Mouse (Mus musculus) spleen, embryonic (tissue): ENCODE data around the gene Os9.
"Not testable (repeated sequence)": the region's sequence is repeated elsewhere in the genome, so short reads cannot be mapped to it uniquely, and the experiment has no call there.

Experiments
- CTCF ChIA-PET: fragments of 350-600 bp; sonication (Branson Sonifier 250); formaldehyde crosslinking; loops from one replicate; lab custom pipeline; 2022; lab: Charles Lee

The Os9 gene

DNA sequence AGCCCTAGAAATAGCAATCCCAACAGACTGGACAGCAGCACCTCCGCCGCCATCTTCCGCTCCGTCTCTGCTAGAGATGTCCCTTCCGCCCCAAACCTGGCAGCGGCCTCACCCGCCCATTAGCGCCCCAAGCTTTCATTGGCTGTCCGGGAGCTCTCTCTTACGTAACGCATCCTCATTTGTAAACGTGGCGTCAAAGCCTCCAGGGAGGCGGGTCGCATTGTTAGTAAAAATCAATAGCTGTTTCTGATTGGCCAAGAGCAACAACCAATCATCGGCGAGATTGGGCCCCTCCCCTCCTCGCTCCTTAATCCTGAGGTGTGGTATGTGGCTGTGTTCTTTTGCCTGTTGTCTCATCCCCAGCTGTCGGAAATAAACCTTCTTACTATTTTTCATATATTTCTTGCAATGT lies at the start of gene Os9:
TSS of gene Os9 (minus strand) at position 66 of the 412 bp plus-strand sequence.
- CTCF ChIA-PET: no interaction called here

DNA sequence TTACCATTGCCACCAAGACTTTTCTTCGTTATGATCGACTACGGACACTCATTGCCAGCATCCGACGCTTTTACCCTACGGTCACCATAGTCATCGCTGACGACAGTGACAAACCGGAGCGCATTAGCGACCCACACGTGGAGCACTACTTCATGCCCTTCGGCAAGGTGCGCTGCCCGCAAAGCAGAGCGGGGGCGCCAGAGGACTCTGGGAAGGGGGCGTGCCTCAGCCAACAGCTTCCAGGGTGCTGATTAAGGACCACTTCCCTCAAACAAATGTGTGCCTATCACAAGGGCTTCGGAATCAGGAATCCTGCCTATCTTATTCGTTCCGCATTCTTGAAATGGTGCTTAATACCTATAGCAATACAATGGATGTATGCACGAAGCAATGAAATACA lies 49.1 kb upstream of the Os9 start:
- CTCF ChIA-PET: interaction anchor here (0.6 to 1.8 kb wide), 4 partner anchors 15 to 1227 kb away, joined by 3 to 11 read pairs (median 5); no protein-coding TSS in a partner anchor

DNA sequence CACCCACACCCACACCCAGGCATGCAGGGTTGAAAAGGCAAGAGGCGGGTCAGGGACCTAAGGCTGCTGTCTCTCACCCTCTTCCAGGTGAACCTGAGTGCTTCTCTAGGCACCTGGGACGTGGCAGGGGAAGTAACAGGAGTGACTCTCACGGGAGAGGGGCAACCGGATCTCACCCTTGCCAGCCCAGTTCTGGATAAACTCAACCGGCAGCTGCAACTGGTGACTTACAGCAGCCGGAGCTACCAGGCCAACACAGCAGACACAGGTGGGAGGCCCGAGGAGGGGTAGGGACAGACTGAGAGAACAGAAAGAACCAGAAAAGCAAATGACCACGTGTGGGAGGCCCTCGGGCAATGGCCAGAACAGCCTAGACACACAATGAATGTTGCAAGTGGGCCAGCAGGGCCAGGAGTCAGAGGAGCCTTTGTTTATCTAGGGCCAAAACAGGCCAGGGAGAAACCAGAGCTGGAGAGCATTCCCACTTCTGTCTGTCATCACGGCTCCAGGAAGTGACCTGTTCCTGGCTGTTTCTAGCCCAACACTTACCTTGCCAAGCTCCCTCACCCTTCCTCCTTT lies 46.8 kb upstream of the Os9 start:
- CTCF ChIA-PET: interaction anchor here (1.0 kb wide), 1 partner anchor 20 kb away, joined by 4 read pairs; no protein-coding TSS in a partner anchor

DNA sequence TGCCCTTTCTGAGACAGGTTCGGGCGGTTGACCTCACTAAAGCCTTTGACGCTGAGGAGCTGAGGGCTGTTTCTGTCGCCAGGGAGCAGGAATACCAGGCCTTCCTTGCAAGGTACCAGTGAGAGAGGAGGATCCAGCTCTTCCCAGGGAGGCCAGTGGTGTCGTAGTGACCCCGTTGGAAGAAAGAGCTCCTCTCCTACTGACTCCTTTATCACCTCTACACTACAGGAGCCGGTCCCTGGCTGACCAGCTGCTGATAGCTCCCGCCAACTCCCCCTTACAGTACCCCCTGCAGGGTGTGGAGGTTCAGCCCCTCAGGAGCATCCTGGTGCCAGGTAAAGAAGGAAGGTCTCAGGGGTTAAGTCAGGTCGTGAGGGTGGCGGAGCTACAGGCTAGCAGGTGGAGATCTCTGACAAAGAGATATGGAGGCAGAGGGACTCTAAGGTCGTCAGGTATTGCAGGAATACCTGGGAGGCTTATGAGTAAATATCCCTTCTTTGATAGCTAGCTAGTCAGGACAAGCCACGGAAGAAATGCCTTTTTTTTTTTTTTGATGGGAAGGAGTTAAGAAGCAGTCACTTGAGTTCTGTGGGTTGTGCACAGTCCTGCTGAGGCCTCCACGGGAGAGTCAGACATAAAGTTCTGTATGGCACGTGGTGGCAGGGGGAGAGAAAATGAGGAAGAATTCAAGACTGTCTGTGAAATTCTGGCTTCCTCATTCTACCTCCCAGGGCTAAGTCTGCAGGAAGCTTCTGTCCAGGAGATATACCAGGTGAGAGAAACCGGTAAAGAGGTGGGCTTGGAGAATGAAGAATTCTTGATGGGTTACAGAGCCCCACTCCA lies 46.1 kb upstream of the Os9 start:
- CTCF ChIA-PET: interaction anchor here (0.6 kb wide), 1 partner anchor 23 kb away, joined by 4 read pairs; no protein-coding TSS in a partner anchor

DNA sequence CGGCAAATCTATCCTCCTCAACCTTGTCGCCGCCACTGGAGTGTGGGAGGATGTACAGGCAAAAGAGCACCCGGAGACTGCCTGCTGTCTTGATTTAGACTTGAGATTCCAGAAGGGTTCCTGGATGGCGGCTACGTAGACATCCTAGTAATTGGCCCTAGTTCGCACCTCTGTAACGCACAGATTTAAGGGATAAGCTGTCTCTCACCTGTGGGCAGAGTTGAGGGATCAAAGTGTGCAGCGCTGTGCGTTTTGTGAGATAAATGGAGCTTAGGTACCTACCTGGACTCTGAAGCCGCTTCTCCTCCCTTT lies 45.4 kb upstream of the Os9 start:
- CTCF ChIA-PET: interaction anchor here (0.6 kb wide), 2 partner anchors 23 to 63 kb away, joined by 3 to 4 read pairs; no protein-coding TSS in a partner anchor

DNA sequence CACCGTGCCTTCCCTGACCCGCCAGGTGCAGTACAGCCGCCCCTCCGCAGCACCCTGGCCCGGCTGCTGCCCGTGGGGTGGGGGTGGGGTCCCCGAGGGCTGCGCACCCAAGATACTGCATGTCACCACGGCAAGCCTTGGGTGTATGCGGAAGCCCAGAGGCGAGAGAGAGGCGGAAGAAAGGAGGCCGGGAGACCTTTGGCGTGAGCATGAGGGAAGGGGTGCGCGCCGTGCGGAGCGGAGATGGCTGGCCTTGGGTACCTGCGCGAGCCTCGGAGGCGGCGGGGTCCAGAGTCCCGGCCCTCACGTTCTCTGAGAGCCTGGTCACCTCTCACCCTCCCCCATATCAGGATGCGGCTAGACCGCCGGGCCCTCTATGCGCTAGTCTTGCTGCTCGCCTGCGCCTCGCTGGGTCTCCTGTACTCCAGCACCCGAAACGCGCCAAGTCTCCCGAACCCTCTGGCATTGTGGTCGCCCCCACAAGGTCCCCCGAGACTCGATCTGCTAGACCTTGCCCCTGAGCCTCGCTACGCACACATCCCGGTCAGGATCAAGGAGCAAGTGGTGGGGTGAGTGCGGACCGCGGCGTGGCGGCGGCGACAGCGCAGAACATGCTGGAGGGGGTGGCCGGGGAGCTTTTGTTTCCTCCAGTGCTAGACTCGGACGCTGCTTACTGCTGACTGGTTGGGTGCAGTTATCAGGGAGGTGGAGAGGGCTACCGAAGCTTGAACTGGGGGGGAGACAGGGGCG lies 44.9 kb upstream of the Os9 start:
- CTCF ChIA-PET: interaction anchor here (0.6 kb wide), 2 partner anchors 22 to 64 kb away, joined by 3 to 4 read pairs; no protein-coding TSS in a partner anchor

DNA sequence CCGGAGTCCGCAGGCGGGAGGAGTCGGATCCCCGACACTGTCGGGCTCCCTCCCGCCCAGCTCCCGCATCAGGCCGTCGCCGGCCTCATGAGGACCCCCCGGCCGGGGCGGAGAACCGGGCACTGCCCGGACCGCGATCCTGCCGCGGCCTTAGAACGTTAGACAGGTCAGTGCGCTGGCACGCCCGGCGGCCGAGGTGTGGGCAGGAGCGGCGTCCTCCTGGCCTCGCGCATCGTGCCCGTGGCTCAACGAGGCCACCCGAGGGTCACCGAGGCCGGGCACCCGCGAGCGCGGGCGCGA lies 44.4 kb upstream of the Os9 start:
- CTCF ChIA-PET: no interaction called here

DNA sequence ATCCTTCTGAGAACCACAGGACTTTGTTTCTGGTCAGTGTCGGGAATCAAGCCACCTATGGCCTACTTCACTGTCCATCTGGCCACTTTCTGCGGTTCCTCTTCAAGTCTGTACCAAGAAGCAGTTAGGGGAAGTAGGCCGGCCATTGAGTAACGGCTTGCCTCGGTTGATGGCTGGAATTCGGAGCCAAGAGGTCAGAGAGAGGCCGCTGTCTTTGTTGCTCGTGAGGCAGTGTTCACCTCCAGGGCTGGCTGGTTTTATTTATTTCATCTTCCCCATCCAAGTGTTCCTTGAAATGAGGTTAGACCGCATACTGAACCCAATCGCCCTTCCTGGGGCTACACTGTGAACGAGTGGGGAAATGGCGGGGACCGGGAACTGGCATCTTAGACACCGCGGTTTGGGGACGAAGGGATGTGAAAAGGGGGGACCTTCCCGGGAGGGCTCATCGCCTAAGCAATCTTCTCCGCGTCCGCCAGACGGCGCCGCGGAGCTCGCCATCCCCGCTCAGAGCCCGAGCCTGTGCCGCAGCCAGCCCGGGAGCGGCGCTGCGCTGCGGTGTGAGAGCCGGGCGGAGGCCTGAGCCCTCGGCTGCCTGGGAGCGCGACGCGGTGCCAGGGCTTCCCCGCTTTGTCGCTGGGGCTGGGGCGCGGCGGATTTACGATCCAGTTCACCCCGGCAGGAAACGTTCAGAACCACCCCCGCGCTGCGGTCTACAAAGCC lies 43.9 kb upstream of the Os9 start, which contains the start of gene B4galnt1:
TSS of gene B4galnt1 (plus strand) at position 595 of the 723 bp plus-strand sequence.
- CTCF ChIA-PET: interaction anchor here (0.6 kb wide), 1 partner anchor 19 kb away, joined by 3 read pairs; no protein-coding TSS in a partner anchor

DNA sequence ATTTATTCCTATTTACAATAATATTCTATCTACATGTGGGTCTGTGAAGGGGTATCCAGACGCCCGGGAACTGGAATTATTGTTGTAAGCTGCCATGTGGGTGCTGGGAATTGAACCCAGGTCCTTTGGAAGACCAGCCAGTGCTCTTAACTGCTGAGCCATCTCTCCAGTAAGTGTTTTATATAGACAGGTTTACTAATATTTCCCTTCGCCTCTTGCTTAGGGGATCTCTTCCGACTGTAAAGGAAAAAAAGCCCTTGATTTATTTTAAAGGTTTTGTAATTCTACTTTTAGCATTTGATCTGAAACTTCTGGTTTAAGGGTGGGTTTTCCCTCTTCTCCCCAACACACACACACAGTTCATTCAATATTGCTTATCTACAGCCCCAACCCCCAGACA lies 43.3 kb upstream of the Os9 start:
- CTCF ChIA-PET: interaction anchor here (0.6 kb wide), 2 partner anchors 19 to 31 kb away, joined by 3 to 4 read pairs; no protein-coding TSS in a partner anchor

DNA sequence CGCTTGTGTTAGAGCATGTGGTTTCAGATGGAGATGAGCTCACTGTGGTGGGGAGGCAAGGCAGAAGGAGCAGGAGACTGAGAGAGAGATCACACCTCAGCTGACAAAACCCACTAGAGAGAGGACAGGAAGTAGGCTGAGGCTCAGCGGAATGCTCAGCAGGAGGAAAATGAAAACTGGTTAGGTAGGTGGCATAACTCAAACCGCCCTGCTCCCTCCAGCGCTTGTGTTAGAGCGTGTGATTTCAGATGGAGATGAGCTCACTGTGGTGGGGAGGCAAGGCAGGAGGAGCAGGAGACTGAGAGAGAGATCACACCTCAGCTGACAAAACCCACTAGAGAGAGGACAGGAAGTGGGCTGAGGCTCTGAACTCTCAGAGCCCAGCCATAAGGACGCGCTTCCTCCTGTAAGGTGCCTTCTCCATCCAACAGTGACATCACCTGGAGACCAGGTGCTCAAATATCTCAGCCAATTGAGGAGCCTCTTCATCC lies 41.9 kb upstream of the Os9 start:
- CTCF ChIA-PET: interaction anchor here (0.6 kb wide), 1 partner anchor 362 kb away, joined by 9 read pairs; no protein-coding TSS in a partner anchor

DNA sequence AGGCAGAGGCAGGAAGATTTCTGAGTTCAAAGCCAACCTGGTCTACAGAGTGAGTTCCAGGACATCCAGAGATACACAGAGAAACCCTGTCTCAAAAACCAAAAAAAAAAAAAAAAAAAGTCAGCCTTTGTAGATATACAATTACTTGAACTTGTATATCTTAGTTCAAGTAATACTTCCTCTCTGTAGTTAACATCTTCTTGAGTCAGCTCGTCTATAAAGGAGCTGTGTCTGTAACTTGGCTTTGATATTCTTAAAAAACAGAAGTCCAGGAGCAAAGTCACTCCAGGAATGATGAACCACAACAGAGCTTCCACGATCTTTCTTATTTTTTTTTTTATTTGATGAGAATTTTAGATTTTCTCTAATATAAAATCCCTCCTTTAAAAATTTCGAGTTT lies 39.8 kb upstream of the Os9 start:
- CTCF ChIA-PET: interaction anchor here (0.6 to 0.7 kb wide), 2 partner anchors 16 to 23 kb away, joined by 4 read pairs; no protein-coding TSS in a partner anchor

DNA sequence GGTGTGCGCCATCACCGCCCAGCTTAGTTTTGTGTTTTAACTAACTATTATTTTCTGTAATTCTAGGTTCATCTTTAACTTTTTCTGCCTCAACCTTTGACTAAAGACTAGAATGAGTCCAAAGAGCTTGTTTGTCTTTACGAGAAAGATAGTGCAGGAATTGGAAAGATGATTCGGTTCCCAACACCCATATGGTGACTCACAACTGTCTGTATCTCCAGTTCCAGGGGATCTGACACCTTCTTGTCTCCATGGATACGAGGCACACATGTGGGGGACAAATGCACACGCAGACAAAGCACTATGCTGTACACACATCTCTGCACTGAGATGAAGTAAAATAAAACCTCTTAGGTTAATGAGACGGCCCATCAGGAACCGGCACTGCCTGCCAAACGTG lies 39.1 kb upstream of the Os9 start:
- CTCF ChIA-PET: no interaction called here

DNA sequence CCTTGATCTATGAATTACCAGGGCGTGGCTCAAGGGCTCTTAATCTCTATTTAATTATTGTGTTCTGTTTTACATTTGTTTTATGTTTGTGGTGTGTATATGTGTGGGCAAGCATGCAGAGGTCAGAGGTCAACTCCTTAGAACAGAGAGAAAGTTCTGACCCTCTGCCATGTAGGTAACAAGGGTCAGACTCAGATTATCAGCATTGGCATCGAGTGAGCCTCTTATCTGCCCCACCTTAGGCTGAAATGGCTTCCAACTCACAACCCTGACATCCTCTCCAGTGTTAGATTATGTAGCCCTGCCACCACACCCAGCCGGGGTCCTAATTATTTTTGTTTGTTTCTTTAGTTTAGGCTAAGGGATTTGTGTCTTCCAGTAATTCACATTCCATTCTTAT lies 37.5 kb upstream of the Os9 start:
- CTCF ChIA-PET: interaction anchor here (0.6 kb wide), 2 partner anchors 36 to 52 kb away, joined by 3 read pairs; no protein-coding TSS in a partner anchor

DNA sequence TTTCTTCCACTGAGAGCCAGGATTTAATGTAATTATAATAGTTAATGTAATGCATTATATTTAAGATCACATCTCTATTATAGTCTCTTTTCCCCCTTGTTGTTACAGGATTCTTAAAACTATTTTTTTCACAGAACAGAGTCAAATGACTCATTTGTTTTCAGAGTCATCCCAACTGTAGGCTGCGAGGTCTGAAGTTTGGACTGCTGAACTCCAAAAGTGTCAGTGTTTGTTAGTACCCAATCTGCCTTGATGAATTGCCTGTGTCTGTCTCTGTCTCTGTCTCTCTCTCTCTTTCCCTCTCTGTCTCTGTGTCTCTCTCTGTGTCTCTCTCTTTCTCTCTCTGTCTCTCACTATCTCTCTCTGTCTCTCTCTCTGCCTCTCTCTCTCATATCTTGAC lies 35.6 kb upstream of the Os9 start:
- CTCF ChIA-PET: no interaction called here

DNA sequence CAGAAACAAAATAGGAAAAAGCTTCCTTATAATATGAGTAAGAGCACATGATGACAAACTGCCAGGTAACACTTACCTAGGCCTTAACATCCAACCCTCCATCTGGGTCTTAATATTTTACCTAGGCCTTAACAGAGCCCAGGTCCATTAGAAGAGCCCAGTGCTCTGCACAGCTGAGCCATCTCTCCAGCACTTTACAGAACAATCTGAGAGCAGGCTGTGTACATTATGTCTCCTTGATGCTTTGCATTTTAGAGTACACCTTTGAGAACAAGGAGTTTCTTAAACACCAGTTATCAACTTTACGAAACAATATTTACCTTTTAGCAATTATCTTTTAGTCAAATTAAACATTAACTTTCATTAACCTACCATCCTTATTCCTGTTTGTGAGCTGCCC lies 35.2 kb upstream of the Os9 start:
- CTCF ChIA-PET: no interaction called here

DNA sequence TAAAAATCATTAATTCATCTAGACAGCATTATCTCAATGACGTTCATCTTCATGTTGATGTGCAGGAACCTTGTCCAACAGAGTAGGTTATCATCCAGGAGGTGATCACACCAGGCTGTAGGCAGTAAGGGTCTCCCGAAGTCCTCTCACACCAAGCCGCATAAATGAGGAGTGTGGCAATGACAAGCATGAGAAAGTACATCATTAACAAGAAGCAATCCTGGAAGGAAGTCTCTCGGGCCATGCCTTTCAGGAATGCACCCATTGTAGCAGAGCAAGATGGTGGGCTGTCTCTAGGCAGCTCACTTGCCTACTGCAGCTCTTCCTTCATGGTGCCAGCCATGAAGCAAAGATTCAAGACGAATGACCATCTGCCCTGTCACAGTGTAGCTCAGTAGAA lies 33.7 kb upstream of the Os9 start:
- CTCF ChIA-PET: interaction anchor here (1.2 kb wide), 1 partner anchor 14 kb away, joined by 3 read pairs; no protein-coding TSS in a partner anchor

DNA sequence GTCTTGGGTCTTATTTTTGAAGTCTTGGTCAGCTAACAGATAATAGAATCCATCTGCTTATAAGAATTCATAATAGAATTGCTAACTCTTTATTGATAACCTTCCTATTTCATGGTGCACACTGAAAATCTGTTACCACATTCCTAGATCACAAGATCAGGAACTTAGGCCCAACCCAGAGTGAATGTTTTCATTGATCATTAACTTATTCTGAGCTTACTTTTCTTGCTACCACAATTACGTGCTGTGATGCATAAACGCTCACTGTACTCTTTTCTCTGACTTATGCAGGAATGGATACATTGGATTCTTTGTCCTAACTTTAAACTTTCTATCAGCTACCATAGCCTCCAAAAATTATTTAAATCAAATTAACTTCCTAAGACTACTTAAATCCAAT lies 33.3 kb upstream of the Os9 start:
- CTCF ChIA-PET: interaction anchor here (1.2 kb wide), 1 partner anchor 14 kb away, joined by 3 read pairs; no protein-coding TSS in a partner anchor

DNA sequence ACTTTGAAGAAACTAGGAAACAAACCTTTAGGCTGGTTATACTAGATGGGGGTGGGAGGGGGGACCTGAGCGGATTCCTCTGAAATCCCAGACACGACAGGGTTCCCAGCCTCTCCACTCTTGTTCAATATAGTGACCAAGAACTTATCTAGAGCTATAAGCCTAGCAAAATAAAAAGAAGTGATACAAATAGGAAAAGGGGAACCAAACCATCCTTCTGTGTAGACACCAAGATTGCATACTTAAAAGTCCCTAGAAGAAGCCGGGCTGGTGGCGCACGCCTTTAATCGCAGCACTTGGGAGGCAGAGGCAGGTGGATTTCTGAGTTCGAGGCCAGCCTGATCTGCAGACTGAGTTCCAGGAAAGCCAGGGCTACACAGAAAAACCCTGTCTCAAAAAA lies 32.4 kb upstream of the Os9 start:
- CTCF ChIA-PET: interaction anchor here (0.6 to 1.2 kb wide), 4 partner anchors 9 to 43 kb away, joined by 3 to 8 read pairs (median 4); no protein-coding TSS in a partner anchor

DNA sequence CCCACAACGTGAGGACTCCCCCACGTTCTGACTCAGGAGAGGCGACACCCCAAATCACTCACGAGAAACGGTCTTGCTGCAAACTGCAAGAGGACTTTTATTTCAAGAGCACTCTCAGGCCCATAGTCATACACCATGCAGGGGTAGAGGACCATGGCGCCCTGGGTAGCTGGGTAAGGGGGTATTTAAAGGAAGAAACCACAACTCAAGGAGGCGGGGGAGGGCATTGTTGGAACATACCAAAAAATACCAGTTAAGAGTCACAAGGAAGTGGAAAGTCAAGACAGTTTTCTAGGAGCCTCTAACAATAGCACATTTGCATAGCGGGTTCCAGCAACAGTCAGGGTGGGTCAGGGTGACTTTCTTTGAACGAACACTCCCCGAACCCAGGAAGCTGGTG lies 31.6 kb upstream of the Os9 start:
- CTCF ChIA-PET: interaction anchor here (1.0 to 1.2 kb wide), 2 partner anchors 9 to 24 kb away, joined by 6 to 8 read pairs; no protein-coding TSS in a partner anchor

DNA sequence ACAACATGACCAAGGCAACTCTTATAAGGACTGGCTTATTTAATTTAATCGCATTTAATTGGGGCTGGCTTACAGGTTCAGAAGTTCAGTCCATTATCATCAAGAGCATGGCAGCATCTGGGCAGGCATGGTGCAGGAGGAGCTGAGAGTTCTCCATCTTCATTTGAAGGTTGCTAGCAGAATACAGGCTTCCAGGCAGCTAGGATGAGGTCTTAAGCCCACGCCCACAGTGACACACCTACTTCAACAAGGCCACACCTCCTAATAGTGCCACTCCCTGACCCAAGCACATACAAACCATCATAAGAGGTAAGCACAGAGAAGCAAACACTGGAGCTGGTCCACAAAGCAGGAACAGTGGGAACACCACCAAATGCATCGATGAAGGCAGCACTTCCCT lies 30.3 kb upstream of the Os9 start:
- CTCF ChIA-PET: not testable (repeated sequence)

DNA sequence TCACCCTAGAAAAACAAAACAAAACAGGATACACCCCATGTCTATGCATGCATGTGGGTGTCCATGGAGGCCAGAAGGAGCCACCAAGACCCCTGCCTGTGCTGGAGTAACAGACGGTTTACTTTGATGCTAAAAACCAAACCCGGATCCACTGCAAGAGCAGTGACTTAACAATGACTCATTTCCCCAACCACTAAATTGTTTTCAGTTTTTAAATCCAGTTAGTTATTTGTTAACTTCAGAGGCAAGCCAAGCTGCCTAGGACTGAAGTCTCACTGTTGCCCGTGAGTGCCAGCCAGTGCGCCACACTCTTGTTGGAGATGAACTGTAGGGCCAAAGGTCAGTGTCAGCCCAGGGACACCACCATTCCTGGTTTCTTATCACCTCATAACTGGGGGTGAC lies 29.5 kb upstream of the Os9 start:
- CTCF ChIA-PET: no interaction called here
